Mouse (Mus musculus) limb, embryonic 14.5 days (tissue): ENCODE measurements at regions not wholly inside any gene's neighbourhood (a gene's known extent, or its start where the extent isn't known, plus 50 kb on each side); places are given as distances from the start of the nearest gene placed in this dataset.

ENCODE experiments used
- ATAC-seq: fragments of 200-750 bp; cut with Nextera tagmentation; 2 replicates; pipeline ENCODE4 v1.8.0; 2017; ENCODE audit warnings: low read depth, moderate number of reproducible peaks, moderate TSS enrichment; ENCODE audit not compliant: low FRiP score
- DNase-seq: peaks from one replicate; pipeline ENCODE4 v3.0.0-alpha.2; 2015; ENCODE audit warnings: low spot score
- H3K27ac ChIP-seq: fragments of 300-500 bp; sonication (generic); replicated peaks from 2 replicates; pipeline ENCODE4 v1.5.1; 2014; ENCODE audit warnings: low read depth, mild to moderate bottlenecking, low read length, moderate library complexity, mixed read lengths
- H3K27me3 ChIP-seq: fragments of 300-500 bp; sonication (generic); 2 replicates; pipeline ENCODE4 v1.6.1; 2014; ENCODE audit warnings: low read length, mixed read lengths; ENCODE audit not compliant: control insufficient read depth, insufficient read depth
- H3K36me3 ChIP-seq: fragments of 300-500 bp; sonication (generic); 2 replicates; pipeline ENCODE4 v1.6.1; 2014; ENCODE audit warnings: mild to moderate bottlenecking, low read length, moderate library complexity, mixed read lengths; ENCODE audit not compliant: control insufficient read depth, insufficient read depth
- H3K4me1 ChIP-seq: fragments of 300-500 bp; sonication (generic); 2 replicates; pipeline ENCODE4 v1.6.1; 2014; ENCODE audit warnings: antibody characterized with exemption, low read length, mixed read lengths; ENCODE audit not compliant: control insufficient read depth, insufficient read depth
- H3K4me2 ChIP-seq: fragments of 300-500 bp; sonication (generic); replicated peaks from 2 replicates; pipeline ENCODE4 v1.6.1; 2014; ENCODE audit warnings: low read depth, mild to moderate bottlenecking, low read length, moderate library complexity; ENCODE audit not compliant: severe bottlenecking
- H3K4me3 ChIP-seq: fragments of 300-500 bp; sonication (generic); replicated peaks from 2 replicates; pipeline ENCODE4 v1.5.1; 2014; ENCODE audit warnings: low read length
- H3K9ac ChIP-seq: fragments of 300-500 bp; sonication (generic); 2 replicates; pipeline ENCODE4 v1.6.1; 2014; ENCODE audit warnings: mild to moderate bottlenecking, low read depth, low read length, moderate library complexity; ENCODE audit not compliant: severe bottlenecking
- H3K9me3 ChIP-seq: fragments of 300-500 bp; sonication (generic); 2 replicates; pipeline ENCODE4 v1.6.1; 2016; ENCODE audit warnings: low read length; ENCODE audit not compliant: control insufficient read depth
- POLR2A ChIP-seq: fragments of 200-500 bp; IDR thresholded peaks from 2 replicates; pipeline ENCODE4 v1.8.0; 2012; ENCODE audit warnings: inconsistent platforms, mild to moderate bottlenecking, moderate library complexity, borderline replicate concordance; ENCODE audit not compliant: insufficient read depth, insufficient read length; ENCODE audit errors: extremely low read depth
- WGBS: fragments of 180-500 bp; shearing (Covaris S2); extraction: QIAGEN DNeasy Blood & Tissue Kit; methylation state at CpG from one replicate; pipeline ENCODE4 v1.1.7; 2014; 5-methylcytosine and 5-hydroxymethylcytosine counted together

DNA sequence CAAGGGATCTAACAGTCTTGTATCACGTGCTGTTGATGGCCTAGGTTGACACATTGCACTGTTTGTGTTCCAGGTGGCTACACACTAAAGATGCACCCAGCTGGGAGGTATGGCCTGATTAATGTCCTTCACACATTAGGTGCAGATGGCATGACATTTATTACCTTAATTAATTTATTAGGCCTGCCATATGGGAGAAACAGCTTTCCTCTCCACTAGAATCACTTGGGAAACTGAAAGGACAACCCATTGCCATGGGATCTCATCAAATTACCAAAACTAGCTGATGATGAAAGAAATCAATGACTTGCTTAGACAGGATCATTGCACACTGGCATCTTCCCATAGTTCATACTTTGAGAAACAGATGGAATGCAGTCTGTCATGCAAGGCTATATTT, 358.8 kb upstream of the Tmprss15 start:
- ATAC-seq = no peak
- Histone ChIP-seq H3K9ac (no peak overlapping the region), H3K27ac (no peak overlapping the region), H3K9me3 (no peaks in the 10 kb centered on the region), H3K4me1 (no peaks in the 10 kb centered on the region), H3K4me3 (no peak overlapping the region), H3K36me3 (no peaks in the 10 kb centered on the region), H3K27me3 (no peaks in the 10 kb centered on the region), H3K4me2 (no peak overlapping the region)
- 12% methylated on average over 1 of the region's 1 CpGs for WGBS
- no peak for TF ChIP-seq POLR2A
- DNase-seq = no peak

DNA sequence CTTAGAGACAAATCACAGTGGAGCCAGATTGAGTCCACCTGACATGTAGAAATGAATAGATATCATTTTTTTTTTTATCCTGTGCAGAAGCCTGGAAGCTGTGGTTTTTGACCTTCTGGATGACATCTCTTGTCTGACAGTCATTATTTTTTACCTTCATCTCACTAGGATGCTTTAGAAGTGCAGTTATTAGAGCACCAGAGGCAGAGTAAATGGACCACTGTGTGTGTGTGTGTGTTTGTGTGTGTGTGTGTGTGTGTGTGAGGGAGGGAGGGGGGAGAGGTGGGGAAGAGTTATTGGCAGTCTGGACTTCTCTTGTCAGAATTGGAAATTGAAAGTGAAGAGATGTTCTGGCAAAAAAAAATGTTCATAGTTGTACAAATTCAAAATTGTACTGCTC, 316.5 kb upstream of the Tmprss15 start:
- Histone ChIP-seq H3K27me3 (no peaks in the 10 kb centered on the region), H3K4me1 (no peaks in the 10 kb centered on the region), H3K36me3 (no peaks in the 10 kb centered on the region), H3K9ac (no peak overlapping the region), H3K4me3 (no peak overlapping the region), H3K9me3 (no peaks in the 10 kb centered on the region), H3K27ac (no peak overlapping the region), H3K4me2 (no peak overlapping the region)
- DNase-seq (no peak), ATAC-seq (no peak)
- TF ChIP-seq POLR2A = no peak

DNA sequence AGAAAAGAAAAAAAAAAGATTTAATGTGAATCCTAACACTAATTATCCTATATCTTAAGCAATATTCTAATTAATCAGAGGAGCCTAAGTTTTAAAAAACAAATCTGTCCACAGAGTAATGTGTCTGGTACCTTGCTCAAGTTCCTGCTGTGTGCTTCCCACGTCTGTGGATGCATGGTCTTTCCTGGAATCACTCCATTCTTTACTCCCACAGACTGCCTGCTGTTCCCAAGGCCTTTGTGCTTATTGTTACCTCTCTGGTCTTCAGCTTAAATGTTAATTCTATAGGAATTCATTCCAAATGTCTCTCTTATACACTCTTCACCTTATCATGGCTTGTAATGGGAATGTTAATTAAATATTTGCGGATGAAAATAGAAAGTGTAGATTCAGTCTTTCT, 315.3 kb upstream of the Tmprss15 start:
- Histone ChIP-seq H3K4me1 (no peaks in the 10 kb centered on the region), H3K9ac (no peak overlapping the region), H3K4me3 (no peak overlapping the region), H3K4me2 (no peak overlapping the region), H3K36me3 (no peaks in the 10 kb centered on the region), H3K27me3 (no peaks in the 10 kb centered on the region), H3K27ac (no peak overlapping the region), H3K9me3 (no peaks in the 10 kb centered on the region)
- 56% methylated on average over 2 of the region's 2 CpGs for WGBS
- TF ChIP-seq POLR2A = no peak
- DNase-seq (no peak), ATAC-seq (no peak)

DNA sequence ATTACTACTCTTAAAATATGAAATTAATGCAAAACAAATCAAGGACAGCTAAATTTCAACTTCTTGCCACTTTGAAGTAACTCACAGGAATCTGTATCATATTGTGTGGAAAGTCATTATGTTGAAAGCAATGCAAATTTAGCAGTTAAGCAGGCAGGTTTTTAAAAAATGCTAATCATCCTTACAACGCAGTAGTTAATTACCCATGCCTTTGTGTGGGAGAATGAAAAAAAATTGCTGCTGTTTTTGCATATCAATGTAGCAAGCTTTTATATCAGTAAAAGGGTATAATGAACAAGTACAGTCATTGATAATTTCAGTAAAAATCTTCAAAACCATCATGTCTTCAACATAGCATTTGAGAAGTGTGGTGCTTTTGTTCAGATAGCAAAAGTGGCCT, 313.2 kb upstream of the Tmprss15 start:
- Histone ChIP-seq H3K4me2 (no peak overlapping the region), H3K9me3 (no peaks in the 10 kb centered on the region), H3K9ac (no peak overlapping the region), H3K27me3 (no peaks in the 10 kb centered on the region), H3K27ac (no peak overlapping the region), H3K36me3 (no peaks in the 10 kb centered on the region), H3K4me3 (no peak overlapping the region), H3K4me1 (no peaks in the 10 kb centered on the region)
- no peak for TF ChIP-seq POLR2A
- ATAC-seq (no peak), DNase-seq (no peak)
- 82% methylated on average over 1 of the region's 1 CpGs for WGBS

DNA sequence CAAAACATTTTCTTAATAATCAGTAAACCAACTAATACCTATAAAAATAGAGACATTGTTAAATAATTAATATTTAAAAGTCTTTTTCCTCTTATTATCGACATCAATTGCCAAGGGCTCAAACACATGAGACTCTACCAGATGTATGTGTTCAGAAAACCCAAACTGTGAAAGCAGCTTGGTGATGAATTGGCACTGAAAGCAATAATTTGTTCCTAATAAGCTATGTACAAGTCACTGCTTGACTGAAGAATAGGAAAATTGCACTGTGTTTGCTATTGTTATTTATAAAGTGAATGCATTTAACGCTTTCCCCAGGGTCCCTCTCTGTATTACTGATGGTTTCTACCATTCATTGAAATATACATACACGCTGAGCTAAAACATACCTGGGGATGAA, 309.2 kb upstream of the Tmprss15 start:
- no peaks in the 10 kb centered on the region for H3K4me1 ChIP-seq
- 90% methylated on average over 3 of the region's 3 CpGs for WGBS
- no peak overlapping the region for H3K4me3 ChIP-seq
- ATAC-seq (no peak), DNase-seq (no peak)
- H3K27ac ChIP-seq = no peak overlapping the region
- H3K27me3 ChIP-seq = no peaks in the 10 kb centered on the region
- no peak overlapping the region for H3K9ac ChIP-seq
- no peaks in the 10 kb centered on the region for H3K9me3 ChIP-seq
- H3K36me3 ChIP-seq = no peaks in the 10 kb centered on the region
- TF ChIP-seq POLR2A = no peak
- no peak overlapping the region for H3K4me2 ChIP-seq

DNA sequence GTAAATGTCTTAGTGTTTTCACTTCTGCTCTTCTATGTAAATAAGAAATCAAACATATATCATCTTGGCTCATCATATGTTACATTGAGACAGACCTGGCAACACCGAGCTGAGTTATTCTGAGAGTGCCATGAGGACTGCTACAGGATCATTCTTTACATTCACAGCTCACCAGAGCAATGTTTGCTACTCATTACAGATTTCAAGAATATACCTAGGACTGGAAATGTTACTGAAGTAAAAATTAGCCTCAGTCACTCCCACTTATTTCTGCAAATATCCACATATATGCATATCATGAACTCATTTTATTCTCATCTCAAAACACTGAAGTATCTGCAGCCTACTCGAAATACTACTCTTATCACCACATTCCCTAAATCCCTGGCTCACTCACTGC, 307.6 kb upstream of the Tmprss15 start:
- WGBS = 79% methylated on average over 2 of the region's 2 CpGs

More for the DNA sequence above, 307.6 kb upstream of the Tmprss15 start:
- ATAC-seq (no peak), DNase-seq (no peak)
- Histone ChIP-seq H3K4me2 (no peak overlapping the region), H3K27ac (no peak overlapping the region), H3K4me1 (no peaks in the 10 kb centered on the region), H3K9ac (no peak overlapping the region), H3K36me3 (no peaks in the 10 kb centered on the region), H3K4me3 (no peak overlapping the region), H3K27me3 (no peaks in the 10 kb centered on the region), H3K9me3 (no peaks in the 10 kb centered on the region)
- TF ChIP-seq POLR2A = no peak
